Mouse (Mus musculus) intestine, postnatal 0 days (tissue): ENCODE data around the gene Gm6482. TPM values are rescaled to one million over a fixed set of nuclear protein-coding genes. Genes with fewer than 3 reads are reported as not detected.
"Not testable (repeated sequence)": the region's sequence is repeated elsewhere in the genome, so short reads cannot be mapped to it uniquely, and the experiment has no call there.

Source experiments
- ATAC-seq: fragments of 200-750 bp; cut with Nextera tagmentation; 2 replicates; pipeline ENCODE4 v1.8.0; 2017; ENCODE audit warnings: mild to moderate bottlenecking, moderate TSS enrichment, moderate library complexity
- H3K27ac ChIP-seq: fragments of 300-500 bp; sonication (generic); 2 replicates; pipeline ENCODE4 v1.5.1; 2014; ENCODE audit warnings: mild to moderate bottlenecking, low read depth, low read length, moderate library complexity
- H3K27me3 ChIP-seq: fragments of 300-500 bp; sonication (generic); replicated peaks from 2 replicates; pipeline ENCODE4 v1.6.1; 2014; ENCODE audit warnings: low read length, mixed read lengths; ENCODE audit not compliant: control insufficient read depth, insufficient read depth
- H3K36me3 ChIP-seq: fragments of 300-500 bp; sonication (generic); 2 replicates; pipeline ENCODE4 v1.6.1; 2014; ENCODE audit warnings: mild to moderate bottlenecking, moderate library complexity; ENCODE audit not compliant: control insufficient read depth, insufficient read depth
- H3K4me1 ChIP-seq: fragments of 300-500 bp; sonication (generic); replicated peaks from 2 replicates; pipeline ENCODE4 v1.6.1; 2014; ENCODE audit warnings: antibody characterized with exemption, low read length, mixed read lengths; ENCODE audit not compliant: control insufficient read depth, insufficient read depth
- H3K4me2 ChIP-seq: fragments of 300-500 bp; sonication (generic); replicated peaks from 2 replicates; pipeline ENCODE4 v1.6.1; 2014; ENCODE audit warnings: low read depth, mild to moderate bottlenecking, moderate library complexity
- H3K4me3 ChIP-seq: fragments of 300-500 bp; sonication (generic); 2 replicates; pipeline ENCODE4 v1.5.1; 2014; ENCODE audit warnings: low read depth, low read length
- H3K9ac ChIP-seq: fragments of 300-500 bp; sonication (generic); 2 replicates; pipeline ENCODE4 v1.6.1; 2014; ENCODE audit warnings: mild to moderate bottlenecking, low read depth, low read length
- H3K9me3 ChIP-seq: fragments of 300-500 bp; sonication (generic); 2 replicates; pipeline ENCODE4 v1.6.1; 2016; ENCODE audit warnings: mixed run types; ENCODE audit not compliant: control insufficient read depth
- CTCF ChIP-seq: sonication (generic); IDR thresholded peaks from 2 replicates; pipeline ENCODE4 v1.5.1; 2016; ENCODE audit warnings: low read depth, mild to moderate bottlenecking, control low read depth, antibody characterized with exemption, moderate library complexity
- WGBS: fragments of 180-500 bp; shearing (Covaris S2); extraction: QIAGEN DNeasy Blood & Tissue Kit; methylation state at CpG from one replicate; pipeline ENCODE4 v1.1.7; 2014; 5-methylcytosine and 5-hydroxymethylcytosine counted together
- polyA plus RNA-seq: library from polyadenylated mRNA; unstranded; fragments of >200 nt; fragmentation: Nextera tagmentation; extraction: Ambion mirVana; gene quantifications from 2 replicates; pipeline ENCODE4 v1.2.1, GENCODE M21; 2015

Gm6482 gene
- not detected in 2 replicates for polyA plus RNA-seq

DNA sequence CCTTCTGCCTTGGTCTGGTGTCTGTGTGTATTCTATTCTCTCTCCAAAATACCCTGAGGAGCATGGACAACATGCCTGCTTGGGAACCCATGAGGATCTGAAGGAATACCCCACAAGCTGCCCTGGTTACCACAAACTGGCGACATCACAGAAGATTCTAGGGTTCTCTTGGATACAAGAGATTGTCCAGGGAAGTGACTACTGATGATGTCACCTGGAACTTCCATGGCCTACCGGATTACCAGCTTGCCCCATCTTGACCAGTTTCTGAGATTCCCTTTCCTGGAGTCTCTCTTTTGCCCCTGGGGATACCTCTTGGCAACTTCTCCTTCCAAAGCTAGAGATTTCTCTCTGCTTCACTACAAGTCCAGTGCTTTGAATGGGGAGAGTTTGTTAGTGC lies at the start of gene Gm6482:
Gene Gm6482, minus strand, starts transcription at position 101 of the 400 bp plus-strand sequence.
- not testable (repeated sequence) for H3K4me3 ChIP-seq, H3K9ac ChIP-seq, H3K4me1 ChIP-seq, H3K4me2 ChIP-seq, ATAC-seq, H3K27ac ChIP-seq, H3K27me3 ChIP-seq, H3K9me3 ChIP-seq, H3K36me3 ChIP-seq
- no CpG with 5 or more reads among the region's 2 CpGs for WGBS

DNA sequence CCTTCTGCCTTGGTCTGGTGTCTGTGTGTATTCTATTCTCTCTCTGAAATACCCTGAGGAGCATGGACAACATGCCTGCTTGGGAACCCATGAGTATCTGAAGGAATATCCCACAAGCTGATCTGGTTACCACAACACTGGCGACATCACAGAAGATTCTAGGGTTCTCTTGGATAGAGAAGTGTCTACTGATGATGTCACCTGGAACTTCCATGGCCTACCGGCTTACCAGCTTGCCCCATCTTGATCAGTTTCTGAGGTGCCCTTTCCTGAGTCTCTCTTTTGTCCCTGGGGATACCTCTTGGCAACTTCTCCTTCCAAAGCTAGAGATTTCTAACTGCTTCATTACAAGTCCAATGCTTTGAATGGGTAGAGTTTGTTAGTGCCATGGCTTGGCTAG lies 45.3 kb upstream of the Gm6482 start, which contains the start of gene Gm7954:
Gene Gm7954, minus strand, starts transcription at position 101 of the 400 bp plus-strand sequence.
- H3K27ac ChIP-seq, H3K4me3 ChIP-seq, H3K36me3 ChIP-seq, H3K9me3 ChIP-seq, H3K9ac ChIP-seq, H3K4me1 ChIP-seq, ATAC-seq, H3K4me2 ChIP-seq, H3K27me3 ChIP-seq: not testable (repeated sequence)
- no CpG with 5 or more reads among the region's 2 CpGs for WGBS

GRCm38 (mm10) chr14:41425393-41426075 lies 17.5 kb upstream of the Gm6482 start:
- H3K9ac ChIP-seq, H3K4me3 ChIP-seq, H3K9me3 ChIP-seq, H3K27ac ChIP-seq, H3K4me1 ChIP-seq, H3K36me3 ChIP-seq, H3K27me3 ChIP-seq, ATAC-seq: not testable (repeated sequence)
- peak; percentile 46 for TF ChIP-seq CTCF
- H3K4me2 ChIP-seq, result peak overlapping the region; percentile 35
- 9% methylated on average over 10 of the region's 16 CpGs for WGBS

DNA sequence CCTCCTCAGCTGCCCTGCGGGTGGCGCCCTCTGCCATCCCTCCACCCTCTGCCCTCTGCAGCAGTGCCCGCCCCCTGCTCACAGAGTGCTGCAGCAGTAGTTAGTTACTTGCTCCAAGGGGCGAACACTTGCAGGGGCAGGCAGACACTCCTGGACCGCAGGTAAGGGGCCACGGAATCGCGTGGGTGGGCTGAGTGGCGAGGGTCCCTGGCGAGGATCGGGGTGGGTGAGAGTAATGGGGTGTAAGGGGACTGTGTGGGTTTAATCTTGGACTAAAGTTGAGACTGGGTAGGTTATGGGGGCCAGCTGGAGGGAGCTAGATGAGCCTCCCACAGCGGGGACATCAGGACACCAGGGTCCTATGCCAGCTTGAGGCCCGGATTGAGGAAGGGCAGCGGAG lies 16.6 kb upstream of the Gm6482 start:
- ATAC-seq, H3K27me3 ChIP-seq, H3K9ac ChIP-seq, H3K4me1 ChIP-seq, H3K9me3 ChIP-seq, H3K4me3 ChIP-seq, H3K4me2 ChIP-seq, H3K36me3 ChIP-seq, H3K27ac ChIP-seq: not testable (repeated sequence)
- 24% methylated on average over 12 of the region's 14 CpGs for WGBS

GRCm38 (mm10) chr14:41386279-41386678 lies 21.8 kb downstream of the Gm6482 start, which contains the start of gene Gm7945:
Gene Gm7945, minus strand, starts transcription at chr14:41386379.
- H3K27ac ChIP-seq, H3K4me3 ChIP-seq, H3K4me2 ChIP-seq, H3K9me3 ChIP-seq, H3K27me3 ChIP-seq, H3K4me1 ChIP-seq, H3K9ac ChIP-seq, H3K36me3 ChIP-seq, ATAC-seq: not testable (repeated sequence)
- no CpG with 5 or more reads among the region's 3 CpGs for WGBS

Other genes starting within 250 kb of the Gm6482 start
- gene Sftpd, start 223.1 kb downstream of the Gm6482 start, polyA plus RNA-seq, result 0.12 and 0.23 TPM in 2 replicates
- gene Gm2832, start 129.5 kb downstream of the Gm6482 start, polyA plus RNA-seq, result not detected in 2 replicates
- gene Gm5798, start 59.7 kb downstream of the Gm6482 start, polyA plus RNA-seq, result not detected in 2 replicates
- gene Gm7945, start 21.9 kb downstream of the Gm6482 start, polyA plus RNA-seq, result not detected in 2 replicates
- gene Gm7954, start 45.2 kb upstream of the Gm6482 start, polyA plus RNA-seq, result not detected in 2 replicates
- gene Gm3486, start 81.2 kb upstream of the Gm6482 start, polyA plus RNA-seq, result not detected in 2 replicates
- gene Gm7970, start 147.3 kb upstream of the Gm6482 start, polyA plus RNA-seq, result not detected in 2 replicates
- not detected in 2 replicates for gene 1700049E17Rik2, start 164.9 kb upstream of the Gm6482 start, polyA plus RNA-seq
- not detected in 2 replicates for gene Gm3072, start 216.3 kb upstream of the Gm6482 start, polyA plus RNA-seq
- gene Gm3676, start 238.2 kb upstream of the Gm6482 start, polyA plus RNA-seq, result not detected in 2 replicates